Mouse (Mus musculus) hindbrain, embryonic 11.5 days (tissue): ENCODE results near the gene Gdpd1. TPM values are rescaled to one million over a fixed set of nuclear protein-coding genes. Genes with fewer than 3 reads are reported as not detected.
A peak's percentile ranks its signal among the peaks of the same experiment; 100 is the strongest.

Experiments used
- ATAC-seq: fragments of 200-750 bp; cut with Nextera tagmentation; 2 replicates; pipeline ENCODE4 v1.8.0; 2017; ENCODE audit warnings: mild to moderate bottlenecking, moderate TSS enrichment, moderate library complexity; ENCODE audit not compliant: low FRiP score
- DNase-seq: peaks from one replicate; pipeline ENCODE4 v3.0.0-alpha.2; 2015; ENCODE audit warnings: low spot score
- H3K27ac ChIP-seq: fragments of 300-500 bp; sonication (generic); 2 replicates; pipeline ENCODE4 v1.5.1; 2014; ENCODE audit warnings: mild to moderate bottlenecking, low read depth, low read length
- H3K27me3 ChIP-seq: fragments of 300-500 bp; sonication (generic); 2 replicates; pipeline ENCODE4 v1.6.1; 2014; ENCODE audit warnings: mild to moderate bottlenecking, low read length, moderate library complexity, mixed read lengths; ENCODE audit not compliant: control insufficient read depth, insufficient read depth
- H3K36me3 ChIP-seq: fragments of 300-500 bp; sonication (generic); 2 replicates; pipeline ENCODE4 v1.6.1; 2014; ENCODE audit warnings: mild to moderate bottlenecking, low read length, moderate library complexity, mixed read lengths; ENCODE audit not compliant: control insufficient read depth, insufficient read depth
- H3K4me1 ChIP-seq: fragments of 300-500 bp; sonication (generic); replicated peaks from 2 replicates; pipeline ENCODE4 v1.6.1; 2014; ENCODE audit warnings: low read length, mixed read lengths; ENCODE audit not compliant: control insufficient read depth, insufficient read depth
- H3K4me2 ChIP-seq: fragments of 300-500 bp; sonication (generic); replicated peaks from 2 replicates; pipeline ENCODE4 v1.6.1; 2014; ENCODE audit warnings: mild to moderate bottlenecking, low read depth, low read length
- H3K4me3 ChIP-seq: fragments of 300-500 bp; sonication (generic); 2 replicates; pipeline ENCODE4 v1.5.1; 2014; ENCODE audit warnings: low read depth, low read length
- H3K9ac ChIP-seq: fragments of 300-500 bp; sonication (generic); 2 replicates; pipeline ENCODE4 v1.6.1; 2014; ENCODE audit warnings: low read depth, low read length
- H3K9me3 ChIP-seq: fragments of 300-500 bp; sonication (generic); 2 replicates; pipeline ENCODE4 v1.6.1; 2016; ENCODE audit warnings: low read length; ENCODE audit not compliant: control insufficient read depth
- WGBS: fragments of 180-500 bp; shearing (Covaris S2); extraction: QIAGEN DNeasy Blood & Tissue Kit; methylation state at CpG from one replicate; pipeline ENCODE4 v1.1.7; 2014; 5-methylcytosine and 5-hydroxymethylcytosine counted together
- polyA plus RNA-seq: library from polyadenylated mRNA; unstranded; fragments of >200 nt; fragmentation: Nextera tagmentation; extraction: Ambion mirVana; gene quantifications from 2 replicates; pipeline ENCODE4 v1.2.1, GENCODE M21; 2014

Gdpd1 gene
- polyA plus RNA-seq, 1 experiment from 2014 or later = 99.1 TPM

DNA sequence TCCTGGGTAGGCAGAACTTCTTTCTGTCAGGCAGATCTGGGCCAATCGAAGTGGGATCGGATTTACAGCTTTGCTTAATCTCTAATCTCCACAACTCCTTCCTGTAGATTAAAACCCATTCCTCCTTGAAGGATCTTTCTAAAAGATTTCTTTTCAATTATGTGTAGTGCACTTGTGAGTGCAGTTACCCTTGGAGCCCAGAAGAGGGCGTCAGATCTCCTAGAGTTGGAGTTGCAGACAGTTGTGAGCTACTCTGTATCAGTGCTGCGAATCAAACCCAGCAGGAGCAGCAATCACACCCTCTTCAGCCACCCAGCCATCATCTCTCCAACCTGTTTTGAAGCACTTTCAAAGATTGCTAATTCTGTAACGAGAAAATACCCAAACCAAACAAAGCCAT is 53.4 kb downstream of the Gdpd1 start:
- Histone ChIP-seq H3K36me3 (no peaks in the 10 kb centered on the region), H3K27ac (no peak overlapping the region), H3K4me2 (no peak overlapping the region), H3K27me3 (no peaks in the 10 kb centered on the region), H3K9me3 (no peaks in the 10 kb centered on the region), H3K4me1 (no peaks in the 10 kb centered on the region), H3K9ac (no peak overlapping the region), H3K4me3 (no peak overlapping the region)
- 85% methylated on average over 5 of the region's 5 CpGs for WGBS
- ATAC-seq (no peak), DNase-seq (no peak)

DNA sequence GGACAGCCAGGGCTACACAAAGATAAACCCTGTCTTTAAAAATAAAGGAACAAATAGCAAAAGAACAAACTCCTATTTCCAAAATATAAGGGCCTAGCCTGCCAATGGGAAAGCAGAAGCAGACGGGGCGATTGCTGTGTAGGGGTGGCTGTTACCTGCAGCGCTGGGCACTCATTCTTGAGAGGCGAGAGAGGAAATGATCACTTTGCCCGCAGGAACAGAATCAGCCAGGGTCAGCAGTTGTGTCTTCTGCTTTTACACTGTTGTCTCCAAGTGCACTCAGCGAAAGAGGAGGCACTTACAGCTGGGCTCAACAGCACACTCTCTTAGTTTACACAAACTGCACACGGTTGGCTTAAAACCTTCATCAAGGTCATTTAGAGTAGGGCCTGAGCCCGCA is 54.4 kb downstream of the Gdpd1 start:
- Histone ChIP-seq H3K4me1 (no peaks in the 10 kb centered on the region), H3K4me2 (no peak overlapping the region), H3K36me3 (no peaks in the 10 kb centered on the region), H3K27ac (no peak overlapping the region), H3K4me3 (no peak overlapping the region), H3K9ac (no peak overlapping the region), H3K9me3 (no peaks in the 10 kb centered on the region), H3K27me3 (no peaks in the 10 kb centered on the region)
- WGBS = 90% methylated on average over 8 of the region's 8 CpGs
- no peak for DNase-seq
- ATAC-seq = no peak

GRCm38 (mm10) chr11:87018081-87018480 is 55.8 kb downstream of the Gdpd1 start:
- Histone ChIP-seq H3K27ac (no peak overlapping the region), H3K9ac (no peak overlapping the region), H3K4me3 (no peak overlapping the region), H3K4me2 (no peak overlapping the region), H3K9me3 (no peaks in the 10 kb centered on the region), H3K4me1 (no peaks in the 10 kb centered on the region), H3K27me3 (no peaks in the 10 kb centered on the region), H3K36me3 (no peaks in the 10 kb centered on the region)
- ATAC-seq (no peak), DNase-seq (no peak)
- 82% methylated on average over 4 of the region's 4 CpGs for WGBS

GRCm38 (mm10) chr11:87015691-87016090 is 58.2 kb downstream of the Gdpd1 start:
- H3K4me1 ChIP-seq = no peaks in the 10 kb centered on the region
- ATAC-seq (no peak), DNase-seq (no peak)
- no peak overlapping the region for H3K9ac ChIP-seq
- H3K27ac ChIP-seq = no peak overlapping the region
- H3K27me3 ChIP-seq = no peaks in the 10 kb centered on the region
- H3K4me3 ChIP-seq = no peak overlapping the region
- 81% methylated on average over 3 of the region's 3 CpGs for WGBS
- H3K36me3 ChIP-seq = no peaks in the 10 kb centered on the region
- H3K9me3 ChIP-seq = no peaks in the 10 kb centered on the region
- no peak overlapping the region for H3K4me2 ChIP-seq

DNA sequence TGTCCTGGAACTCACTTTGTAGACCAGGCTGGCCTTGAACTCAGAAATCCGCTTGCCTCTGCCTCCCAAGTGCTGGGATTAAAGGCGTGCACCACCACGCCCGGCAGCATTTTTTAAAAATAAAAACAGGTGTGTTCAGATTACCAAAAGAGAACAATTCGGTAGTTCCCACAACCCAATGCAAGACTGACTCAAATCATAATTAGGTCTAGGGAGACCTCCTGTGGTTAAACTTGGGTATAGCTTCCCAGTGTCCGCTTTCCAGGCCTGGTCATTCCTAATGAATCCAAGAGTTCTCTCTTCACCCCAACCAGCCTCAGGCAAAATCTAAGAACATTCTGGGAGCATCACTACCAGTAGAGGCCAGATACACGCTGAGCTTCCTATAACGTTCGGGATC is 63.4 kb downstream of the Gdpd1 start:
- peak; percentile 80 for DNase-seq
- no peak overlapping the region for H3K9ac ChIP-seq
- no peaks in the 10 kb centered on the region for H3K36me3 ChIP-seq
- no peaks in the 10 kb centered on the region for H3K27me3 ChIP-seq
- H3K4me2 ChIP-seq = no peak overlapping the region
- 26% methylated on average over 9 of the region's 9 CpGs for WGBS
- H3K9me3 ChIP-seq = no peaks in the 10 kb centered on the region
- H3K4me1 ChIP-seq = no peaks in the 10 kb centered on the region
- no peak overlapping the region for H3K4me3 ChIP-seq
- no peak for ATAC-seq
- no peak overlapping the region for H3K27ac ChIP-seq

DNA sequence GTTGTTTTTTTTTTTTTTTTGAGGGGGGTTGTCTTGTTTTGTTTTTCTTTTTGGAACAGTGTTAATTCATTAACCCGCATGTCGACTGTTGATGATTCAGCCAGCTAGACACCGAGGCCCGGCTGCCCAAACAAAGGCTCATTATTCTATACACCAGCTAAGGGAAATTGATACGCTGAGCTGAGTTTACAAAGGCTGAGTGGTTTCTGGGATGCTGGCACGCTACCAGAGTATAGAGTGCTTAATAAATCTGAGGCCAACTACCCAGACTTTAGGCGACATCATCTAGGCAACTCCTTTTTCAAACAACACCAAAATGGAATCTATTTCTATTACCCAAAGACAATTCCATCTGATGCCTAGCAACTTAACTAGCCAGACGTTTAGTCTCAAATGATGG is 66.5 kb downstream of the Gdpd1 start:
- Histone ChIP-seq H3K27me3 (no peaks in the 10 kb centered on the region), H3K9ac (no peak overlapping the region), H3K27ac (peak overlapping the region; percentile 21; the same call in 1 of the 2 replicates), H3K4me1 (no peaks in the 10 kb centered on the region), H3K9me3 (no peaks in the 10 kb centered on the region), H3K36me3 (no peaks in the 10 kb centered on the region), H3K4me3 (no peak overlapping the region), H3K4me2 (no peak overlapping the region)
- peak; percentile 51 for DNase-seq
- WGBS = 29% methylated on average over 8 of the region's 8 CpGs
- no peak for ATAC-seq

- Histone ChIP-seq H3K4me1 (no peaks in the 10 kb centered on the region), H3K4me3 (no peak overlapping the region), H3K4me2 (no peak overlapping the region), H3K27me3 (no peaks in the 10 kb centered on the region), H3K36me3 (no peaks in the 10 kb centered on the region), H3K9me3 (no peaks in the 10 kb centered on the region), H3K27ac (no peak overlapping the region; the same call in 1 of the 2 replicates), H3K9ac (no peak overlapping the region)
- WGBS = 62% methylated on average over 12 of the region's 12 CpGs
- ATAC-seq (no peak), DNase-seq (no peak)
Observed at GRCm38 (mm10) chr11:87004960-87005755, 68.7 kb downstream of the Gdpd1 start.

DNA sequence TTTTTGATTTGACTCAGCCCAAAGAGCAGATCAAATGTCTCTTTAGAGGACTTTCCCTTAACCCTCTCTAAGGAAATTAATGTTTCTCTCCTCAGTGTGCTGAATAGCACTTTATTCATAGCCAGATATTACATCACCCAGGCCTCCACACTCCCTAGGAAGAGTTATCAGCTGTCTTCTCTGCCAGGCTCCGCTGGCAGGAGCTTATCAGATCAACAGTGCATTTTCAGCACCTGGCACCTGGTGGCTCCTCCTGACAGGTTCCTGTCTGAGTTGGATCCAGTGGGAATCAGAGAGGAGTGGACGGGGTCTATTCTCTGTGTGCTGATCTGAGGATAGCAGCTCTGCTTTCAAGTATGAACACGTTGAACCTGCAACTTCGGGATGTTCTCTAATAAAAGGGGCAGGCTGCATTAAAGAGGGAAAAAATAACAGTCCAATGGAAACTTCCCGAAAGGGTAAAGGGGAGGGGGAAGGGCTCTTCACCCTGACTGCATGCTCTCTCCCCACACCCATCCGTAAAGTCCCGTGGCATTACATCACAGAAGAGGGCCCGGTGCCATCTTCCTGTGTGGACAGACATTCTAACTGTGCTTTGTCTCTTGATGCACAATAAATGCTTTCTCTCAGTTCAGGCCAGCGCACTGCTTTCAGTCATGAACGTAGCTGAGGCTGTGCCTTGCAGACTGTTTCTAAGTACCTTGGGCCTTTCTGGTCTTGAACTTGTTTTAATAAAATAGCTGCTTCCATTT is 71.6 kb downstream of the Gdpd1 start:
- H3K36me3 ChIP-seq = no peaks in the 10 kb centered on the region
- DNase-seq (no peak), ATAC-seq (no peak)
- WGBS = 82% methylated on average over 10 of the region's 10 CpGs
- H3K27me3 ChIP-seq = no peaks in the 10 kb centered on the region
- H3K27ac ChIP-seq = no peak overlapping the region
- H3K4me3 ChIP-seq = no peak overlapping the region
- no peaks in the 10 kb centered on the region for H3K9me3 ChIP-seq
- no peak overlapping the region for H3K9ac ChIP-seq
- no peak overlapping the region for H3K4me2 ChIP-seq
- H3K4me1 ChIP-seq = no peaks in the 10 kb centered on the region

GRCm38 (mm10) chr11:87001217-87001616 is 72.6 kb downstream of the Gdpd1 start:
- H3K27ac ChIP-seq = no peak overlapping the region
- H3K4me1 ChIP-seq = no peaks in the 10 kb centered on the region
- no peak overlapping the region for H3K9ac ChIP-seq
- ATAC-seq (no peak), DNase-seq (no peak)
- H3K27me3 ChIP-seq = no peaks in the 10 kb centered on the region
- WGBS = 85% methylated on average over 8 of the region's 8 CpGs
- H3K9me3 ChIP-seq = no peaks in the 10 kb centered on the region
- H3K4me2 ChIP-seq = no peak overlapping the region
- no peaks in the 10 kb centered on the region for H3K36me3 ChIP-seq
- no peak overlapping the region for H3K4me3 ChIP-seq
